Mouse (Mus musculus) neural tube, embryonic 11.5 days (tissue): Measurements from ENCODE around the gene Uqcr10. TPM values are rescaled to one million over a fixed set of nuclear protein-coding genes. Genes with fewer than 3 reads are reported as not detected.

ENCODE experiments used
- ATAC-seq: fragments of 200-750 bp; cut with Nextera tagmentation; 2 replicates; pipeline ENCODE4 v1.8.0; 2017; ENCODE audit warnings: moderate number of reproducible peaks, mild to moderate bottlenecking, moderate TSS enrichment, moderate library complexity; ENCODE audit not compliant: insufficient read depth, low FRiP score, low TSS enrichment
- DNase-seq: peaks from one replicate; pipeline ENCODE4 v3.0.0-alpha.2; 2015; ENCODE audit warnings: low spot score
- H3K27ac ChIP-seq: fragments of 300-500 bp; sonication (generic); 2 replicates; pipeline ENCODE4 v1.5.1; 2014; ENCODE audit warnings: low read depth, mild to moderate bottlenecking, low read length
- H3K27me3 ChIP-seq: fragments of 300-500 bp; sonication (generic); 2 replicates; pipeline ENCODE4 v1.6.1; 2014; ENCODE audit warnings: mild to moderate bottlenecking, low read length, mixed read lengths; ENCODE audit not compliant: control insufficient read depth, insufficient read depth
- H3K36me3 ChIP-seq: fragments of 300-500 bp; sonication (generic); 2 replicates; pipeline ENCODE4 v1.6.1; 2014; ENCODE audit warnings: mild to moderate bottlenecking, low read length, moderate library complexity, mixed read lengths; ENCODE audit not compliant: control insufficient read depth, insufficient read depth
- H3K4me1 ChIP-seq: fragments of 300-500 bp; sonication (generic); 2 replicates; pipeline ENCODE4 v1.6.1; 2014; ENCODE audit warnings: low read length, mixed read lengths; ENCODE audit not compliant: control insufficient read depth, insufficient read depth
- H3K4me2 ChIP-seq: fragments of 300-500 bp; sonication (generic); 2 replicates; pipeline ENCODE4 v1.6.1; 2014; ENCODE audit warnings: low read depth, mild to moderate bottlenecking, moderate library complexity
- H3K4me3 ChIP-seq: fragments of 300-500 bp; sonication (generic); 2 replicates; pipeline ENCODE4 v1.5.1; 2014; ENCODE audit warnings: low read depth, low read length
- H3K9ac ChIP-seq: fragments of 300-500 bp; sonication (generic); 2 replicates; pipeline ENCODE4 v1.6.1; 2014; ENCODE audit warnings: mild to moderate bottlenecking, low read length
- H3K9me3 ChIP-seq: fragments of 300-500 bp; sonication (generic); 2 replicates; pipeline ENCODE4 v1.6.1; 2016; ENCODE audit warnings: low read length; ENCODE audit not compliant: control insufficient read depth
- WGBS: fragments of 180-500 bp; shearing (Covaris S2); extraction: QIAGEN DNeasy Blood & Tissue Kit; methylation state at CpG from one replicate; pipeline ENCODE4 v1.1.7; 2014; 5-methylcytosine and 5-hydroxymethylcytosine counted together
- polyA plus RNA-seq: library from polyadenylated mRNA; unstranded; fragments of >200 nt; fragmentation: Nextera tagmentation; extraction: Ambion mirVana; gene quantifications from 2 replicates; pipeline ENCODE4 v1.2.1, GENCODE M21; 2014

Gene Uqcr10
- polyA plus RNA-seq, 1 experiment from 2014 or later: 505 TPM

- DNase-seq (no peak), ATAC-seq (no peak)
- Histone ChIP-seq H3K36me3 (peaks cover 2% of the 10 kb centered on the region; the same call in 1 of the 2 replicates), H3K27me3 (no peaks in the 10 kb centered on the region), H3K9ac (peak overlapping the region; percentile 62), H3K4me1 (peaks cover 9% of the 10 kb centered on the region), H3K4me3 (peak overlapping the region; percentile 62), H3K9me3 (no peaks in the 10 kb centered on the region), H3K27ac (no peak overlapping the region), H3K4me2 (peak overlapping the region; percentile 87)
- 10% methylated on average over 4 of the region's 4 CpGs for WGBS
Measured at GRCm38 (mm10) chr11:4705178-4705577, 1.0 kb upstream of the Uqcr10 start.

DNA sequence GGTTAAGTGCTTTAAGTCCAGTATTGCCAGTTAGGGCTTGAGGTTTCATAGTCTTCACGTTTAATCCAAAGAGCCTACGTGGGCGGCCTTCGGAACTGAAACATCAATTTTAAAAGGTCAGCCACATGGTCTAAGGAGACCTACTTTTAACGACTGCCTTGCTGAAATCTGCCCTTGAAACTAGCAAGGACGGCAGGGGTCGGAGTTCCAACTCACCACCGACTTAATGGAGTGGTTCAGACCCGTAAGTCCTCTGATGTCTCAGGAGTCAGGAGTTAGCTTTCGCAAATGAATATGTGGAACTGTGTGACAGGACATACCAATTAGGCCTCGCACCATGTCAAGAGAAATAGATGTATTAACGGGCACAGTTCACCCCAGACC, 462 bp downstream of the Uqcr10 start:
- Histone ChIP-seq H3K4me1 (peaks cover 9% of the 10 kb centered on the region), H3K27ac (no peak overlapping the region), H3K9me3 (no peaks in the 10 kb centered on the region), H3K4me2 (peak overlapping the region; percentile 83), H3K4me3 (peak overlapping the region; percentile 62), H3K36me3 (peaks cover 2% of the 10 kb centered on the region; the same call in 1 of the 2 replicates), H3K9ac (peak overlapping the region; percentile 68), H3K27me3 (no peaks in the 10 kb centered on the region)
- WGBS: 6% methylated on average over 12 of the region's 12 CpGs
- ATAC-seq (no peak), DNase-seq (no peak)

- H3K27ac ChIP-seq: no peak overlapping the region
- peaks cover 9% of the 10 kb centered on the region for H3K4me1 ChIP-seq
- H3K4me2 ChIP-seq: no peak overlapping the region
- no peaks in the 10 kb centered on the region for H3K27me3 ChIP-seq
- H3K4me3 ChIP-seq: no peak overlapping the region
- no peaks in the 10 kb centered on the region for H3K9me3 ChIP-seq
- WGBS: 88% methylated on average over 8 of the region's 8 CpGs
- no peak for DNase-seq
- H3K9ac ChIP-seq: no peak overlapping the region
- ATAC-seq: no peak
- peaks cover 2% of the 10 kb centered on the region; the same call in 1 of the 2 replicates for H3K36me3 ChIP-seq
Measured at GRCm38 (mm10) chr11:4700726-4701125, 3.4 kb downstream of the Uqcr10 start.

DNA sequence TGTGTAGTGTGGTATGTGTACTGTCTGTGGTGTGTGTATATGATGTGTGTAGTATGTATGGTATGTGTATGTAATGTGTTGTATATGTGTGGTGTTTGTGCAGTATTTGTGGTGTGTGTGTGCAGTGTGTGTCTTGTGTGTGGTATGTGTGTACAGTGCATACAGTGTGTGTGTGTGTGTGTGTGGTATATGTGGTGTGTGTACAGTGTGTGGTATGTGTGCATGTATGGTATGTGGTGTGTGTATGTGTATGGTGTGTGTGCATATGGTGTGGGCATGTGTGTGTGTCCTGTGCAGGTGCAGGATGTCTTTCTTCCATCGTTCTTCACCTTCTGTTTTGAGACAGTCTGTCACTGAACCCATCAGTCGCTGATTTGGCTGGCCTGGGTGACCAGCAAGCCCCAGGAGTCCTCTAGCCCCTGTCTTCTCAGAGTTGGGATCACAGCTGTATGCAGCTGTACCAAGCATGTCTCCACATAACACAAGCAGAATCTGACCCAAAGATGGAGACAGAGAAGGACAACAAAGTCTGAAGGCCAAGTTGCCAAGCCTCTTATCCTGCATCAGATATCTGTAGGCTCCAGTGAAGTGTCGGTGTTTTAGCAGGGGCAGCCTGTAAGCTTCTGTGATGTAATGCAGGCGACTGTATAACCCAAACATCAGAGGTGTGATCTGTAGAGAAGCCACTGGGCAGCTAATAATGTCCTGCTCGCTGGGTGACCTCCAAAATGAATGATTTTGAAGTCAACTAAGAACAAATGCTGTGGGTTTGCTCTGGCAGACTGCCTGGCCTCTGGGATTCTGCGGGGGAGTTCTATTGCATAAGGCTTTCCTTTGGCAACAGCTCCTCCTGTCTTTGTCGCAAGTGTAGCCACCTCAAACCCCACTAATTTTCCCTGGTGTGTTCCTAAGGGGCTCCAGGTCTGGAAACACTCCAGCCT, 6.8 kb downstream of the Uqcr10 start:
- Histone ChIP-seq H3K27me3 (no peaks in the 10 kb centered on the region), H3K4me3 (no peak overlapping the region), H3K4me1 (no peaks in the 10 kb centered on the region), H3K27ac (no peak overlapping the region), H3K36me3 (peaks cover 2% of the 10 kb centered on the region; the same call in 1 of the 2 replicates), H3K4me2 (no peak overlapping the region), H3K9ac (no peak overlapping the region), H3K9me3 (no peaks in the 10 kb centered on the region)
- ATAC-seq (no peak), DNase-seq (no peak)
- 63% methylated on average over 7 of the region's 7 CpGs for WGBS

- Histone ChIP-seq H3K4me2 (no peak overlapping the region), H3K4me1 (no peaks in the 10 kb centered on the region), H3K9ac (no peak overlapping the region), H3K27me3 (no peaks in the 10 kb centered on the region), H3K9me3 (no peaks in the 10 kb centered on the region), H3K27ac (no peak overlapping the region), H3K36me3 (no peaks in the 10 kb centered on the region), H3K4me3 (no peak overlapping the region)
- ATAC-seq: no peak
- no peak for DNase-seq
- 94% methylated on average over 11 of the region's 11 CpGs for WGBS
Measured at GRCm38 (mm10) chr11:4692162-4692561, 12.0 kb downstream of the Uqcr10 start.

- Histone ChIP-seq H3K4me2 (no peak overlapping the region), H3K9me3 (no peaks in the 10 kb centered on the region)
- DNase-seq: no peak
Measured at GRCm38 (mm10) chr11:4691213-4691612, 12.9 kb downstream of the Uqcr10 start.

DNA sequence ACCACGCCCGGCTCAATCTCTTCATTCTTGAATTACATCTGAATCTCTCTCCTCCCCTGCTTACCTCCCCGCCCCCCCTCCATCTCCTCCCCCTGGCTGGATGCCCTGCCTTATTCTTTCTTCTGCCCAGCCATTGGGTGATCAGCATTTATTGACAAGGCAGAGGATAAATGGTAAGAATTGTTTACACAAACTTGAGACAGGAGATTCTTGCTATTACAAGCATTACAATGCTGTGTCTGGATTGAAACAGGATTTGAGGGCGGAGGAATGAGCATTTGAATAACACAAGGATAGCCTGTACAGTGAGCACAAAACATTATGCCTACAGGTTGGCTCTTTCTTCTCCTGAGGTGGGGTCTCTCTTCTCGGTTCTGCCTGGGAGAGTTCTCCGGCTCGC, 13.8 kb downstream of the Uqcr10 start:
- no peak overlapping the region for H3K27ac ChIP-seq
- 92% methylated on average over 7 of the region's 7 CpGs for WGBS
- no peaks in the 10 kb centered on the region for H3K9me3 ChIP-seq
- H3K4me2 ChIP-seq: no peak overlapping the region
- DNase-seq (no peak), ATAC-seq (no peak)
- no peak overlapping the region for H3K4me3 ChIP-seq
- no peaks in the 10 kb centered on the region for H3K27me3 ChIP-seq
- no peaks in the 10 kb centered on the region for H3K4me1 ChIP-seq
- H3K36me3 ChIP-seq: no peaks in the 10 kb centered on the region
- H3K9ac ChIP-seq: no peak overlapping the region

More at GRCm38 (mm10) chr11:4691213-4691612, 12.9 kb downstream of the Uqcr10 start:
- no peaks in the 10 kb centered on the region for H3K27me3 ChIP-seq
- no peaks in the 10 kb centered on the region for H3K4me1 ChIP-seq
- no peaks in the 10 kb centered on the region for H3K36me3 ChIP-seq
- no peak overlapping the region for H3K27ac ChIP-seq
- no peak overlapping the region for H3K4me3 ChIP-seq
- ATAC-seq: no peak
- 69% methylated on average over 10 of the region's 10 CpGs for WGBS
- H3K9ac ChIP-seq: no peak overlapping the region

- 53% methylated on average over 11 of the region's 11 CpGs for WGBS
- no peaks in the 10 kb centered on the region for H3K4me1 ChIP-seq
- no peaks in the 10 kb centered on the region for H3K27me3 ChIP-seq
- no peaks in the 10 kb centered on the region for H3K36me3 ChIP-seq
- ATAC-seq: no peak
- H3K9ac ChIP-seq: no peak overlapping the region
- DNase-seq: no peak
- no peak overlapping the region for H3K4me2 ChIP-seq
- no peaks in the 10 kb centered on the region for H3K9me3 ChIP-seq
- H3K27ac ChIP-seq: no peak overlapping the region
- no peak overlapping the region for H3K4me3 ChIP-seq
Measured at GRCm38 (mm10) chr11:4688632-4689380, 15.3 kb downstream of the Uqcr10 start.
